Mouse (Mus musculus): Measurements from ENCODE around the gene Vax1. TPM values are rescaled to one million over a fixed set of nuclear protein-coding genes. Genes with fewer than 3 reads are reported as not detected.

The Vax1 gene
- polyA plus RNA-seq, 2 experiments: 0.11 to 0.18 TPM

DNA sequence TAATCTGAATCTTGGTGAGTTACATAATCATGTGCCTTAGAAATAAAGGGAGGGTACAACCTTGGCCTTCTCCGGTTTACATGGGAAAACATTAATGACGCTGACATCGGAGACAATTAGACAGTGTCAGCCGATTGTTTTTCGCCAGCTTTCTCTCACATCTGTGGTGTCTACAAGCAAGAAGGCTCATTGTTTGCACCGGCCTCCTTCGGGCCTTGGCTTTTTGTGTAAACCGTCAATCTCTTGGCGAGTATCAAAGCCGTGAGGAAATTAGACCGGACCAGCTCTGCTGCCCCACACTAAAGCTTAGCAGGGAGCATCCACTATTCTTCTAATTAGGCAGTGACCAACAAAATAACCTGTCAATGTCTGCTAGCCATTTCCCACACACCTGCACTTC, 36.7 kb downstream of the Vax1 start:
- no peak for ATAC-seq (ENCODE audit: low FRiP score, low read depth)
- 55% methylated on average over 11 of the region's 11 CpGs for WGBS

DNA sequence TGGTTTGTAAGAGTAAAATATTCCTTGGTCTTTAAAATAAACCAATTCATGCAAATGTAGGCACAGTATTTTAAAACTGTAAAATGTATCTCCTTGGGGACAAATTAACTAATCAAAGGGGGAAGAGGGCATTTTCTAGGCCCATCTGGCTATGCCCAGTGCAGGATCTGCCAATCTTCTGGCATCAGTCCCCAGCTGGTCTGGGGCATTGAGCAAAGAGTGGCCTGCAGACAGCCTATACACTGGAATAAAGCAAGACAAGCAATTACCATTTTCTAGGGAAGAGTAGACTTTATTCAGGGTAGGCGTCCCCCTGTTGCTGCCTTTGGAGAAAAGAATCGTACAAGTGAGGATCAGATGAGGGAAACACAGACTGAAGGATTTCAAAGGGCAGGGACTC, 40.2 kb downstream of the Vax1 start:
- Histone ChIP-seq H3K4me1 (ENCODE audit: control insufficient read depth, insufficient read depth, low read length) (no peaks in the 10 kb centered on the region), H3K36me3 (ENCODE audit: control insufficient read depth, insufficient read depth, low read length) (no peaks in the 10 kb centered on the region), H3K4me2 (replicated peaks; ENCODE audit: low read depth, low read length, severe bottlenecking) (no peak overlapping the region), H3K4me3 (replicated peaks; ENCODE audit: low read length) (no peak overlapping the region), H3K9ac (ENCODE audit: low read depth, low read length, severe bottlenecking) (no peak overlapping the region), H3K9me3 (ENCODE audit: control insufficient read depth, low read length) (no peaks in the 10 kb centered on the region), H3K27me3 (ENCODE audit: control insufficient read depth, insufficient read depth, low read length) (no peaks in the 10 kb centered on the region), H3K27ac (replicated peaks; ENCODE audit: low read depth, low read length) (no peak overlapping the region)
- TF ChIP-seq POLR2A (IDR thresholded peaks at IDR 0.05; ENCODE audit: borderline replicate concordance, extremely low read depth, insufficient read depth, insufficient read length): no peak
- WGBS: 79% methylated on average over 2 of the region's 2 CpGs
- ATAC-seq (ENCODE audit: low FRiP score, low read depth) (no peak), DNase-seq (ENCODE audit: low spot score) (no peak)

More for the DNA sequence above, 36.7 kb downstream of the Vax1 start:
- Histone ChIP-seq H3K27me3 (ENCODE audit: control insufficient read depth, insufficient read depth, low read length) (no peaks in the 10 kb centered on the region), H3K36me3 (ENCODE audit: control insufficient read depth, insufficient read depth, low read length) (no peaks in the 10 kb centered on the region), H3K4me3 (replicated peaks; ENCODE audit: low read length) (no peak overlapping the region), H3K27ac (replicated peaks; ENCODE audit: low read depth, low read length) (no peak overlapping the region), H3K9me3 (ENCODE audit: control insufficient read depth, low read length) (no peaks in the 10 kb centered on the region), H3K9ac (ENCODE audit: low read depth, low read length, severe bottlenecking) (no peak overlapping the region), H3K4me1 (ENCODE audit: control insufficient read depth, insufficient read depth, low read length) (no peaks in the 10 kb centered on the region), H3K4me2 (replicated peaks; ENCODE audit: low read depth, low read length, severe bottlenecking) (no peak overlapping the region)
- no peak for DNase-seq (ENCODE audit: low spot score)
- TF ChIP-seq POLR2A (IDR thresholded peaks at IDR 0.05; ENCODE audit: borderline replicate concordance, extremely low read depth, insufficient read depth, insufficient read length): no peak

DNA sequence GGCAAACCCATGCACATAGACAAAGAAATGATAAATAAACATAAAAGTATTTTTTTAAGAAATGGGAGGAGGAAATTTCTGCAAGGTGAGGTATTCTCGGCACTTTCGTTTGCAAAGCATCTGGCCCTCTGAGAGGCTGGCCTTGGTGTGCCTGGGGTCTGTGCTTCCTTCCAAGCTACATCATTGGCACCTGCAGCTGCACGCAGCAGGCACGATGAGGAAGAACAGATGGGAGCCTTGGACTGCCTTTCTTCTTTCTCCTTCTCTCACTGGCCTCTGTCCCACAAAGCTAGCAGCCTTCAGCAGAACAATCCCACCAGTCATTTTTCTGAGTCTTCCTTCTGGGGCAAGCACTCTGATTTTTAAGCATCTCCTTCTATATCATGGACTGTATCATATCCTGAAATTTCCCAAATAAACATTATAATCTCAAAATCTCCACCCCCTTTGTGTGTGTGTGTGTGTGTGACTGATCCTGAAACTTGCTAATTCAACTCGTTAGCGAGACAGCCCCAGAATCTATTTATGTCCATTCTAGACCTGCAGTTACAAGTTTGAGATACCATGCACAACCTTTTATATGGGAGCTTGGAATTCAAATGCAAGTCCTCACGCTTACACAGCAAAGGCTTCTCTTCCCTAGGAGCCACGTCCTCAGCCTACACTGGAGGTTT, 41.2 kb downstream of the Vax1 start:
- no peak for TF ChIP-seq POLR2A (IDR thresholded peaks at IDR 0.05; ENCODE audit: borderline replicate concordance, extremely low read depth, insufficient read depth, insufficient read length)
- ATAC-seq (ENCODE audit: low FRiP score, low read depth): no peak

DNA sequence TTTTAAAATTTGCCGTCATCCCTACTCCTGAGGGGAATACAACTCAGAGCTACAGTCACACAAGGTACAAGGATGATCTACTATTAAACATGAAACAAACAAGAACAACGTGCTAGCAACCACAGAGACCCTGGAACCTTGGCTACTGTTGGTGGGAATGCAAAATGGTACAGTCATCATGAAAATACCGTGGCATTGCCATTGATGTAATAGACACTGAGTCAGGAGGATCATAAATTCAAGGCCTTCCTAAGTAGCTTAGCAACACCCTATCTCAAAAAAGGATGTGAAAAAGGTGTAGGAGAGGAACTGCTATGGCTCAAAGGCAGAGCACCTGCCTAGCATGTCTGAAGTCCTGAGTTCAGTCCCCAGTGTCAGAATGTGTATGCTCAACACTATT, 42.4 kb downstream of the Vax1 start:
- H3K9me3 ChIP-seq (ENCODE audit: control insufficient read depth, low read length): no peaks in the 10 kb centered on the region
- H3K36me3 ChIP-seq (ENCODE audit: control insufficient read depth, insufficient read depth, low read length): no peaks in the 10 kb centered on the region
- no peaks in the 10 kb centered on the region for H3K4me1 ChIP-seq (ENCODE audit: control insufficient read depth, insufficient read depth, low read length)
- WGBS: 82% methylated on average over 3 of the region's 3 CpGs
- no peak overlapping the region for H3K4me3 ChIP-seq (replicated peaks; ENCODE audit: low read length)
- no peak for ATAC-seq (ENCODE audit: low FRiP score, low read depth)
- no peak for TF ChIP-seq POLR2A (IDR thresholded peaks at IDR 0.05; ENCODE audit: borderline replicate concordance, extremely low read depth, insufficient read depth, insufficient read length)
- H3K27me3 ChIP-seq (ENCODE audit: control insufficient read depth, insufficient read depth, low read length): no peaks in the 10 kb centered on the region
- H3K4me2 ChIP-seq (replicated peaks; ENCODE audit: low read depth, low read length, severe bottlenecking): no peak overlapping the region
- no peak overlapping the region for H3K9ac ChIP-seq (ENCODE audit: low read depth, low read length, severe bottlenecking)
- no peak for DNase-seq (ENCODE audit: low spot score)
- H3K27ac ChIP-seq (replicated peaks; ENCODE audit: low read depth, low read length): no peak overlapping the region

More for the DNA sequence above, 41.2 kb downstream of the Vax1 start:
- no peaks in the 10 kb centered on the region for H3K9me3 ChIP-seq (ENCODE audit: control insufficient read depth, low read length)
- H3K36me3 ChIP-seq (ENCODE audit: control insufficient read depth, insufficient read depth, low read length): no peaks in the 10 kb centered on the region
- H3K4me1 ChIP-seq (ENCODE audit: control insufficient read depth, insufficient read depth, low read length): no peaks in the 10 kb centered on the region
- no peak overlapping the region for H3K9ac ChIP-seq (ENCODE audit: low read depth, low read length, severe bottlenecking)
- 67% methylated on average over 8 of the region's 8 CpGs for WGBS
- no peak overlapping the region for H3K4me3 ChIP-seq (replicated peaks; ENCODE audit: low read length)
- no peak overlapping the region for H3K4me2 ChIP-seq (replicated peaks; ENCODE audit: low read depth, low read length, severe bottlenecking)
- H3K27me3 ChIP-seq (ENCODE audit: control insufficient read depth, insufficient read depth, low read length): no peaks in the 10 kb centered on the region
- H3K27ac ChIP-seq (replicated peaks; ENCODE audit: low read depth, low read length): no peak overlapping the region
- no peak for DNase-seq (ENCODE audit: low spot score)

Other genes with a start within 250 kb of the Vax1 start
- 0.28 and 0.31 TPM in 2 replicates for gene Eno4, start 226.6 kb downstream of the Vax1 start, polyA plus RNA-seq (2012; rRNA removed)
- gene Eno4, start 226.6 kb downstream of the Vax1 start, polyA plus RNA-seq (2014; fragmentation: Nextera tagmentation; extraction: Ambion mirVana): 0.17 and 0.19 TPM in 2 replicates
- 6.1 and 7.7 TPM in 2 replicates for gene Hspa12a, start 226.4 kb downstream of the Vax1 start, polyA plus RNA-seq (2012; rRNA removed)
- 2.3 and 2.4 TPM in 2 replicates for gene Hspa12a, start 226.4 kb downstream of the Vax1 start, polyA plus RNA-seq (2014; fragmentation: Nextera tagmentation; extraction: Ambion mirVana)
- 2.2 and 3.2 TPM in 2 replicates for gene Shtn1, start 94.0 kb downstream of the Vax1 start, polyA plus RNA-seq (2012; rRNA removed)
- gene Shtn1, start 94.0 kb downstream of the Vax1 start, polyA plus RNA-seq (2014; fragmentation: Nextera tagmentation; extraction: Ambion mirVana): 3.3 and 3.7 TPM in 2 replicates
- gene Kcnk18, start 49.2 kb upstream of the Vax1 start, polyA plus RNA-seq (2012; rRNA removed): not detected in 2 replicates
- not detected in 2 replicates for gene Kcnk18, start 49.2 kb upstream of the Vax1 start, polyA plus RNA-seq (2014; fragmentation: Nextera tagmentation; extraction: Ambion mirVana)
- 2.5 and 2.6 TPM in 2 replicates for gene Slc18a2, start 90.8 kb upstream of the Vax1 start, polyA plus RNA-seq (2012; rRNA removed)
- gene Slc18a2, start 90.8 kb upstream of the Vax1 start, polyA plus RNA-seq (2014; fragmentation: Nextera tagmentation; extraction: Ambion mirVana): 8.2 TPM in 2 replicates
- 222 and 266 TPM in 2 replicates for gene Rps12-ps3, start 152.2 kb upstream of the Vax1 start, polyA plus RNA-seq (2012; rRNA removed)
- gene Rps12-ps3, start 152.2 kb upstream of the Vax1 start, polyA plus RNA-seq (2014; fragmentation: Nextera tagmentation; extraction: Ambion mirVana): 17.6 and 54.2 TPM in 2 replicates
- 11.9 and 13.2 TPM in 2 replicates for gene Pdzd8, start 175.7 kb upstream of the Vax1 start, polyA plus RNA-seq (2012; rRNA removed)
- gene Pdzd8, start 175.7 kb upstream of the Vax1 start, polyA plus RNA-seq (2014; fragmentation: Nextera tagmentation; extraction: Ambion mirVana): 15.3 and 19.1 TPM in 2 replicates

Data from limb, embryonic 14.5 days (tissue).